Mouse (Mus musculus): ENCODE data around the gene Mia3. TPM values are rescaled to one million over a fixed set of nuclear protein-coding genes. Genes with fewer than 3 reads are reported as not detected.

Mia3 gene
- polyA plus RNA-seq, 1 experiment from 2014 or later = 92.7 TPM

DNA sequence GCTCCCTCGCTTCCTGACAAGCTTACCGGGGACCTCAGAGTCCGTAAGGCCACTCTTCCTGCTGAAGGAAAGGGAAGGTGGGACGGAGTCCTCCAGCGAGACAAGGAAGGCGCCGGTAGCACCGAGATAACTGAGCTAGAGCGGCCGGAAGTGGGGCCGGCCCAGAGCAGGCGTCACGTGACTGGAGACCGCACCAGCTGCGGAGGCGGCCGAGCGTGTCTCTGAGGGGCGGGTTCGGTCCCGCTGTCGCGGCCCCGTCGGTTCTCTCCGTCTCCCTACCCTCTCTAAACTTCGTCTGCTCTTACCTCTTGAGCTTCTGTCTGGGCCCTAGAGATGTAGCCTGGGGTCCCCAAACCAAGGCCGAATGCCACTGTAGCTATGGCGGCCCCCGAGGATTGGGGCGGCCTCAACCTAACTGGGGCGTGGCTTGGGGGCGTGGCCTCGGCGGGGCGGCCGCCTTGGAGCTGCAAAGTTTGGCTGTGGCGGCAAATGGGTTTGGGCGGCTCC lies 72.4 kb downstream of the Mia3 start, which contains the start of gene Brox:
TSS of gene Brox (minus strand) at position 393 of the 507 bp plus-strand sequence.
- WGBS = under 1% methylated on average over 39 of the region's 39 CpGs
- Histone ChIP-seq H3K4me3 (peak within 1 kb of the TSS; percentile 51), H3K4me1 (no peaks in the 10 kb centered on the region), H3K27ac (peak within 1 kb of the TSS; percentile 80), H3K36me3 (peaks cover 17% of the 10 kb centered on the region), H3K9ac (peak within 1 kb of the TSS; percentile 50), H3K9me3 (no peaks in the 10 kb centered on the region), H3K27me3 (no peaks in the 10 kb centered on the region), H3K4me2 (peak within 1 kb of the TSS; percentile 57)
- peak; percentile 90 for ATAC-seq (ENCODE audit: borderline replicate concordance, extremely low read depth, low FRiP score, low TSS enrichment)

DNA sequence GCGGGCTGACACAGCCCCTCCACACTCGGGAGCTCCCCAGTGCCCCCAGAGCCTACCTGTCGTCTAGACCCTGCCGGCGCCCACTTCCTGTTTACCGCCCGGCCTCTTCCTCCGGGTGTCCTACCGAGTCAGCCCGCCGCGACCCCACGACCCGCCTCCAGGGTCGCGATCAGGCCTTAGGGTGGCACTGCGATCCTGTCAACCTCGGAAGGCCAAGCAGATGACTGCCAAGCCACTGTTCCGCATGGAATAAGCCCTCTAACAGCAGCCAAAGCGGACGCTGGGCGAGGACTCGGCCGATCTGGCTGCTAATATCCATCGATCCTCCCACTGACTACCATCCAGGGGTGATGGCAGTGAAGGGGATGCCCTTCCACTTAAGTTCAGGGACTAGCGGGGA lies 72.9 kb downstream of the Mia3 start, which contains the start of gene Aida:
TSS of gene Aida (plus strand) at position 126 of the 400 bp plus-strand sequence.
- 0% methylated on average over 26 of the region's 26 CpGs for WGBS
- 0 out of 2 replicates have a peak, but pooled peaks have one; percentile 3 for ATAC-seq (ENCODE audit: borderline replicate concordance, extremely low read depth, low FRiP score, low TSS enrichment)
- peak within 1 kb of the TSS; percentile 57 for H3K4me2 ChIP-seq

GRCm38 (mm10) chr1:183289576-183289975 lies 79.8 kb downstream of the Mia3 start:
- Histone ChIP-seq H3K4me3 (no peak overlapping the region), H3K4me2 (no peak overlapping the region), H3K9me3 (no peaks in the 10 kb centered on the region), H3K36me3 (peaks cover 76% of the 10 kb centered on the region), H3K9ac (no peak overlapping the region), H3K27me3 (no peaks in the 10 kb centered on the region), H3K27ac (no peak overlapping the region), H3K4me1 (no peaks in the 10 kb centered on the region)
- no peak for ATAC-seq (ENCODE audit: borderline replicate concordance, extremely low read depth, low FRiP score, low TSS enrichment)
- 86% methylated on average over 4 of the region's 4 CpGs for WGBS

More for the DNA sequence above, 72.9 kb downstream of the Mia3 start, which contains the start of gene Aida:
- no peaks in the 10 kb centered on the region for H3K27me3 ChIP-seq
- H3K4me3 ChIP-seq = peak within 1 kb of the TSS; percentile 51
- H3K36me3 ChIP-seq = peaks cover 19% of the 10 kb centered on the region
- H3K9me3 ChIP-seq = no peaks in the 10 kb centered on the region
- peak within 1 kb of the TSS; percentile 80 for H3K27ac ChIP-seq
- H3K9ac ChIP-seq = peak within 1 kb of the TSS; percentile 50
- H3K4me1 ChIP-seq = no peaks in the 10 kb centered on the region

DNA sequence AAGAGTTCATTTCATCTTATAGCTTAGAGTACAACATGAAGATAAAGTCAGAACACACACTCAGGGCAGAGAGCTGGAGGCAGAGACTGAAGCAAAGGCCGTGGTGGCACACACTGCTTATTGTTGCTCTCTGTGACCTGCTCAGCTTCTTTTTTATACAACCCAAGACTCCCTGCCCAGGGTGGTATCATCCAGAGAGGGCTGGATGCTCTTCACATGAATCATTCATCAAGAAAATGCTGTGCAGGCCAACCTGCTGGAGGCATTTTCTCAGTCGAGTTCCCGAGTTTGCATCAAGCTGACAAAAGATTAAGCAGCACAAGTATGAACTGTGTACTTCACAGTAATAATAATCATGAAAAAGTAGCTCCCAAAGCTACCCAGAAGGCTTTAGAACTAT lies 81.0 kb downstream of the Mia3 start:
- WGBS = 83% methylated on average over 3 of the region's 3 CpGs
- ATAC-seq (ENCODE audit: borderline replicate concordance, extremely low read depth, low FRiP score, low TSS enrichment) = no peak

More for the DNA sequence above, 81.0 kb downstream of the Mia3 start:
- no peaks in the 10 kb centered on the region for H3K4me1 ChIP-seq
- H3K36me3 ChIP-seq = peaks cover 79% of the 10 kb centered on the region
- H3K4me3 ChIP-seq = no peak overlapping the region
- no peaks in the 10 kb centered on the region for H3K9me3 ChIP-seq
- H3K9ac ChIP-seq = no peak overlapping the region
- H3K4me2 ChIP-seq = no peak overlapping the region
- no peak overlapping the region for H3K27ac ChIP-seq
- H3K27me3 ChIP-seq = no peaks in the 10 kb centered on the region

Other genes with a start within 250 kb of the Mia3 start
- gene Disp1, start 148.0 kb downstream of the Mia3 start, polyA plus RNA-seq (2015; fragmentation: Nextera tagmentation; extraction: Ambion mirVana) = 7.9 and 8.3 TPM in 2 replicates
- gene Aida, start 73.0 kb downstream of the Mia3 start, polyA plus RNA-seq (2015; fragmentation: Nextera tagmentation; extraction: Ambion mirVana) = 43.9 and 46.4 TPM in 2 replicates
- gene Brox, start 72.3 kb downstream of the Mia3 start, polyA plus RNA-seq (2015; fragmentation: Nextera tagmentation; extraction: Ambion mirVana) = 40.5 and 44.5 TPM in 2 replicates
- 20.4 and 21.0 TPM in 2 replicates for gene Taf1a, start 19.4 kb upstream of the Mia3 start, polyA plus RNA-seq (2015; fragmentation: Nextera tagmentation; extraction: Ambion mirVana)
- 0.06 and 0.36 TPM in 2 replicates for gene Hhipl2, start 48.7 kb upstream of the Mia3 start, polyA plus RNA-seq (2015; fragmentation: Nextera tagmentation; extraction: Ambion mirVana)

Measured in lung, embryonic 15.5 days (tissue).